Mouse (Mus musculus): ENCODE results near the gene Ssrp1. TPM values are rescaled to one million over a fixed set of nuclear protein-coding genes. Genes with fewer than 3 reads are reported as not detected.

The Ssrp1 gene
- polyA plus RNA-seq, 1 experiment = 92.4 TPM

DNA sequence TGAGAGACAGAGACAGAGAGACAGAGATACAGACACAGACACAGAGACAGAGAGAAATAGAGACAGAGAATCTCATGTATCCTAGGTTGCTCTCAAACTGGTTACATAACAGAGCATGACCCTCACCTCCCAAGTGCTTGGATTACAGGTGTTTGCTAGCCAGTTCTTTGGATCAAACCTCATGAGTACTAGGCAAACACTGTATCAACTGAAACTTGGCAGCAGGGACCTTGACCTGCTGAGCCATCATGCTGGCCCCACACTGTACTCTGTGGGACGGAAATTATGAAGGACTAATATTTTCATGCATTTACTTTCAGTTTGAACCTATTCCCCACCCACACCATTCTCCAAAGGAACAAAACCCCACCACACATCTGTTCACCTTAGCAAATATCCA lies 56.3 kb downstream of the Ssrp1 start:
- no peak for TF ChIP-seq CTCF (IDR thresholded peaks at IDR 0.05; ENCODE audit: extremely low read depth, insufficient read depth, low read length)
- no peak for TF ChIP-seq POLR2A (IDR thresholded peaks at IDR 0.05; ENCODE audit: extremely low read depth, insufficient read depth, low read length)
- Histone ChIP-seq H3K4me1 (ENCODE audit: control insufficient read depth, insufficient read depth, low read length) (no peaks in the 10 kb centered on the region), H3K4me3 (ENCODE audit: insufficient read depth, low read length) (no peak overlapping the region), H3K27ac (ENCODE audit: insufficient read depth, low read length) (no peak overlapping the region)

DNA sequence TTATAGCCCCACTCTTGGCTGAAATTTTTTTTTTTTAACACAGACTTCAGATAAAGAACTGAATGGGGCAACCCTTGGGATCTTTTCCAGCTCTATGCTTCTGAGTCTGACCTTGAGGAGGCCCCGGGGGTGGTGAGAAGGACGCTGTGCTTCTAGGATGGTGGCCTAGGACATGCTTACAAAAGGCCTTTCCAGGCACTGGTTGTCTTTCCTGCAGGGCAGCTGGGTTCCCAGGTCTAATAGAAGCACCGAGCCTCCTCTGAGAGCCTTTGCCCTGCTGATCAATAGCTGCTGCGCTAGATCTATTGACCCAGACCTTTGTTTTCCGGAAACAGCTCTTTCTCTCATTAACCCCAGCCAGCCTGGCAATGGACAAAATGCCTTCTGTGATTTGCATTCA lies 58.9 kb downstream of the Ssrp1 start:
- TF ChIP-seq POLR2A (IDR thresholded peaks at IDR 0.05; ENCODE audit: extremely low read depth, insufficient read depth, low read length) (no peak), CTCF (IDR thresholded peaks at IDR 0.05; ENCODE audit: extremely low read depth, insufficient read depth, low read length) (no peak)
- Histone ChIP-seq H3K4me1 (ENCODE audit: control insufficient read depth, insufficient read depth, low read length) (no peaks in the 10 kb centered on the region), H3K4me3 (ENCODE audit: insufficient read depth, low read length) (no peak overlapping the region), H3K27ac (ENCODE audit: insufficient read depth, low read length) (no peak overlapping the region)

Other genes starting within 250 kb of the Ssrp1 start
- gene Ube2l6, start 238.4 kb upstream of the Ssrp1 start, polyA plus RNA-seq (2012; rRNA removed) = 9.4 and 12.1 TPM in 2 replicates
- gene Smtnl1, start 214.6 kb upstream of the Ssrp1 start, polyA plus RNA-seq (2012; rRNA removed) = not detected in 2 replicates
- 82.0 and 85.7 TPM in 2 replicates for gene Timm10, start 210.2 kb upstream of the Ssrp1 start, polyA plus RNA-seq (2012; rRNA removed)
- gene Slc43a1, start 198.4 kb upstream of the Ssrp1 start, polyA plus RNA-seq (2012; rRNA removed) = 0.13 and 0.52 TPM in 2 replicates
- gene Rtn4rl2, start 150.5 kb upstream of the Ssrp1 start, polyA plus RNA-seq (2012; rRNA removed) = 73.3 and 76.9 TPM in 2 replicates
- gene Slc43a3, start 100.7 kb upstream of the Ssrp1 start, polyA plus RNA-seq (2012; rRNA removed) = 0.68 and 0.92 TPM in 2 replicates
- 0.17 TPM in 1 of 2 replicates, not detected in the other for gene Prg2, start 56.8 kb upstream of the Ssrp1 start, polyA plus RNA-seq (2012; rRNA removed)
- not detected in 2 replicates for gene Prg3, start 49.0 kb upstream of the Ssrp1 start, polyA plus RNA-seq (2012; rRNA removed)
- gene P2rx3, start 228 bp downstream of the Ssrp1 start, polyA plus RNA-seq (2012; rRNA removed) = 1.7 and 2.2 TPM in 2 replicates
- 55.4 and 62.8 TPM in 2 replicates for gene Tnks1bp1, start 10.8 kb downstream of the Ssrp1 start, polyA plus RNA-seq (2012; rRNA removed)
- gene Aplnr, start 99.0 kb downstream of the Ssrp1 start, polyA plus RNA-seq (2012; rRNA removed) = 0.56 and 0.68 TPM in 2 replicates
- gene Lrrc55, start 160.0 kb downstream of the Ssrp1 start, polyA plus RNA-seq (2012; rRNA removed) = 35.7 and 36.0 TPM in 2 replicates